Mouse (Mus musculus): Measurements from ENCODE around the gene Acot12.
"Not testable (repeated sequence)": the region's sequence is repeated elsewhere in the genome, so short reads cannot be mapped to it uniquely, and the experiment has no call there.

Gene Acot12

GRCm38 (mm10) chr13:91759791-91760190 lies 18.5 kb downstream of the Acot12 start:
- no peak for DNase-seq (ENCODE audit: extremely low spot score, low read depth, low spot score)

GRCm38 (mm10) chr13:91760302-91761050 lies 19.2 kb downstream of the Acot12 start:
- DNase-seq (ENCODE audit: extremely low spot score, low read depth, low spot score) = no peak

- DNase-seq (ENCODE audit: extremely low spot score, low read depth, low spot score) = no peak
Observed at GRCm38 (mm10) chr13:91761654-91762445, 20.5 kb downstream of the Acot12 start.

GRCm38 (mm10) chr13:91763654-91764053 lies 22.3 kb downstream of the Acot12 start:
- not testable (repeated sequence) for DNase-seq (ENCODE audit: extremely low spot score, low read depth, low spot score)

GRCm38 (mm10) chr13:91765627-91766026 lies 24.3 kb downstream of the Acot12 start:
- no peak for DNase-seq (ENCODE audit: extremely low spot score, low read depth, low spot score)

GRCm38 (mm10) chr13:91768683-91769651 lies 27.7 kb downstream of the Acot12 start:
- no peak for DNase-seq (ENCODE audit: extremely low spot score, low read depth, low spot score)

GRCm38 (mm10) chr13:91778092-91778491 lies 36.8 kb downstream of the Acot12 start:
- DNase-seq (ENCODE audit: extremely low spot score, low read depth, low spot score) = no peak

- DNase-seq (ENCODE audit: extremely low spot score, low read depth, low spot score) = no peak
Observed at GRCm38 (mm10) chr13:91779892-91780291, 38.6 kb downstream of the Acot12 start.

GRCm38 (mm10) chr13:91792035-91792434 lies 50.7 kb downstream of the Acot12 start:
- no peak for DNase-seq (ENCODE audit: extremely low spot score, low read depth, low spot score)

GRCm38 (mm10) chr13:91794926-91795436 lies 53.7 kb downstream of the Acot12 start:
- no peak for DNase-seq (ENCODE audit: extremely low spot score, low read depth, low spot score)

- no peak for DNase-seq (ENCODE audit: extremely low spot score, low read depth, low spot score)
Observed at GRCm38 (mm10) chr13:91795593-91795992, 54.3 kb downstream of the Acot12 start.

- DNase-seq (ENCODE audit: extremely low spot score, low read depth, low spot score) = no peak
Observed at GRCm38 (mm10) chr13:91796003-91796402, 54.7 kb downstream of the Acot12 start.

- DNase-seq (ENCODE audit: extremely low spot score, low read depth, low spot score) = no peak
Observed at GRCm38 (mm10) chr13:91796916-91797315, 55.6 kb downstream of the Acot12 start.

GRCm38 (mm10) chr13:91797442-91797841 lies 56.1 kb downstream of the Acot12 start:
- no peak for DNase-seq (ENCODE audit: extremely low spot score, low read depth, low spot score)

- no peak for DNase-seq (ENCODE audit: extremely low spot score, low read depth, low spot score)
Observed at GRCm38 (mm10) chr13:91801726-91802125, 60.4 kb downstream of the Acot12 start.

GRCm38 (mm10) chr13:91807155-91807839 lies 66.0 kb downstream of the Acot12 start, which contains the start of gene Zcchc9:
TSS of gene Zcchc9 (minus strand) at chr13:91807705.
- peak; percentile 63 for DNase-seq (ENCODE audit: extremely low spot score, low read depth, low spot score)

- DNase-seq (ENCODE audit: extremely low spot score, low read depth, low spot score) = no peak
Observed at GRCm38 (mm10) chr13:91807874-91808575, 66.7 kb downstream of the Acot12 start.

- no peak for DNase-seq (ENCODE audit: extremely low spot score, low read depth, low spot score)
Observed at GRCm38 (mm10) chr13:91809476-91809875, 68.2 kb downstream of the Acot12 start.

- no peak for DNase-seq (ENCODE audit: extremely low spot score, low read depth, low spot score)
Observed at GRCm38 (mm10) chr13:91814670-91815069, 73.4 kb downstream of the Acot12 start.
